In the genomic region with DNA sequence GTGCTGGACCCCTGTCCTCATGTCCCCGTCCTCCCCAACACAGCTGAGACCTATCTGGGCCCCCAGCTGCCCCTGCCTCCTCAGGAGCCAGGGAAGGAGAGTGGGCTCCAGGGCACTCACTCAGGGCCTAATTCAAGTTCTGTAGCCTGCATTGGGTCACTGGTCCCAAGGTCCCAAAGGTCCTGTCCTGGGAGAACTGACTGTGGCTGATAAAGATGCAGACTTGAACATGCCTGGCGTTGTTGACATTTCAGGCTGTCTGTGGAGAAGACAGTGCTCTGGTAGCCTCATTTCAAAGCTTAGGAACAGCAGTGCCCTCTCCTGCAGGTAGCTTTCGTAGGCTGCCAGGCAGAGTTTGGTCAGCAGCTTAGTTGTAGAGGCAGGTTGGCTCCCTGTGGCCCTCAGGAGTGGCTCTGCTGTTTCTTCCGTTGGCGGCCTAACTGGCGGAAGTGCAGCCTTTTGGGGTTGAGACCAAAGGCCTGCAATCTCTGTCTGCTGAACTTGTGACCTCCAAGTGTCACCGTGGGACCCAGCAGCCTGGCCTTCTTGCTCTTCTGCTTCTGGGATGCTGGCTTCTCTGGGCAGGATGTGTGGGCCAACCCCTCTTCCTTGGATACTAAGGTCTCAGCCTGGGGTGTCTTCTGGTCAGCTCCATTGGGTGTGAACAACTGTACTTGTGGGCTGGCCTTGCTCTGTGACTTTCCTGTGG, we compare ENCODE assay signal across 20 mouse cellular contexts. TPM values are rescaled to one million over a fixed set of nuclear protein-coding genes. Genes with fewer than 3 reads are reported as not detected.
DNase-seq lines count a peak whose midpoint lies in the region; ATAC-seq and TF ChIP-seq lines count a peak whose summit lies in the region.
"Had no signal": no experiment of that assay in that cellular context is flagged by ENCODE, and none has a peak within 500 bp of the region (broad histone marks: within the 10 kb centered on the region; RNA-seq: fewer than 3 reads in every experiment).

No protein-coding gene starts in this region.

- no peak overlapping the region for H3K4me3 ChIP-seq in heart, embryonic 15.5 days
- peak overlapping the region; percentile 15 for H3K4me3 ChIP-seq in megakaryocyte, embryonic 14.5 days (replicated peaks)
- no peak overlapping the region for H3K4me3 ChIP-seq in liver, postnatal 0 days (ENCODE audit: low read depth, low read length)
- H3K4me3 ChIP-seq in forebrain, embryonic 15.5 days = no peak overlapping the region
- H3K4me3 ChIP-seq: embryonic facial prominence, embryonic 12.5 days; erythroblast, embryonic 14.5 days; limb, embryonic 15.5 days; midbrain, embryonic 12.5 days; neural tube, embryonic 12.5 days had no signal

- no peaks in the 10 kb centered on the region for H3K27me3 ChIP-seq in heart, embryonic 15.5 days
- H3K27me3 ChIP-seq in megakaryocyte, embryonic 14.5 days (replicated peaks) = no peaks in the 10 kb centered on the region
- H3K27me3 ChIP-seq in liver, postnatal 0 days (ENCODE audit: insufficient read depth, low read length) = no peaks in the 10 kb centered on the region
- no peaks in the 10 kb centered on the region for H3K27me3 ChIP-seq in forebrain, embryonic 15.5 days
- H3K27me3 ChIP-seq: embryonic facial prominence, embryonic 12.5 days; limb, embryonic 15.5 days; midbrain, embryonic 12.5 days; neural tube, embryonic 12.5 days; Patski had no signal

- no peak for DNase-seq in heart, postnatal 14 days
- DNase-seq in liver, postnatal 0 days = no peak
- no peak for DNase-seq in spleen, postnatal 36 days (ENCODE audit: low spot score in 2 of 2)
- DNase-seq: adrenal gland, postnatal 14 days; cerebellum, adult 9-11 months; kidney, adult 8-10 months; right cerebral cortex, adult 18-20 months; thymus, postnatal 25 days had no signal

- TF ChIP-seq CTCF in liver, postnatal 0 days (IDR thresholded peaks at IDR 0.05; ENCODE audit: low read depth) = no peak

- H3K4me2 ChIP-seq in heart, embryonic 15.5 days = no peak overlapping the region
- no peak overlapping the region for H3K4me2 ChIP-seq in liver, postnatal 0 days (ENCODE audit: low read depth, low read length)
- H3K4me2 ChIP-seq in forebrain, embryonic 15.5 days (replicated peaks) = no peak overlapping the region
- H3K4me2 ChIP-seq: embryonic facial prominence, embryonic 12.5 days; limb, embryonic 15.5 days; midbrain, embryonic 12.5 days; neural tube, embryonic 12.5 days had no signal

- peaks cover 93% of the 10 kb centered on the region for H3K36me3 ChIP-seq in heart, embryonic 15.5 days
- H3K36me3 ChIP-seq in megakaryocyte, embryonic 14.5 days (replicated peaks; ENCODE audit: low read length) = peaks cover 98% of the 10 kb centered on the region
- H3K36me3 ChIP-seq in liver, postnatal 0 days (replicated peaks; ENCODE audit: insufficient read depth, low read length) = peaks cover 96% of the 10 kb centered on the region
- H3K36me3 ChIP-seq in forebrain, embryonic 15.5 days = peaks cover 88% of the 10 kb centered on the region

- no peak overlapping the region for H3K9ac ChIP-seq in heart, embryonic 15.5 days
- no peak overlapping the region for H3K9ac ChIP-seq in liver, postnatal 0 days (replicated peaks)
- no peak overlapping the region for H3K9ac ChIP-seq in forebrain, embryonic 15.5 days (replicated peaks)
- H3K9ac ChIP-seq: embryonic facial prominence, embryonic 12.5 days; limb, embryonic 15.5 days; midbrain, embryonic 12.5 days; neural tube, embryonic 12.5 days had no signal

- intact Hi-C loops in heart, postnatal 14 days (cut with DNase I) = no loop called here

- H3K9me3 ChIP-seq in heart, embryonic 15.5 days (replicated peaks) = no peaks in the 10 kb centered on the region
- H3K9me3 ChIP-seq in megakaryocyte, embryonic 14.5 days = no peaks in the 10 kb centered on the region
- H3K9me3 ChIP-seq in liver, postnatal 0 days (ENCODE audit: low read length) = no peaks in the 10 kb centered on the region
- no peaks in the 10 kb centered on the region for H3K9me3 ChIP-seq in forebrain, embryonic 15.5 days
- H3K9me3 ChIP-seq: embryonic facial prominence, embryonic 12.5 days; limb, embryonic 15.5 days; midbrain, embryonic 12.5 days; neural tube, embryonic 12.5 days had no signal

- peaks cover 19% of the 10 kb centered on the region for H3K4me1 ChIP-seq in heart, embryonic 15.5 days (replicated peaks)
- peaks cover 91% of the 10 kb centered on the region for H3K4me1 ChIP-seq in megakaryocyte, embryonic 14.5 days
- H3K4me1 ChIP-seq in liver, postnatal 0 days (ENCODE audit: insufficient read depth) = peaks cover 4% of the 10 kb centered on the region; the same call in 1 of the 2 replicates
- H3K4me1 ChIP-seq in forebrain, embryonic 15.5 days = no peaks in the 10 kb centered on the region
- H3K4me1 ChIP-seq: embryonic facial prominence, embryonic 12.5 days; limb, embryonic 15.5 days; midbrain, embryonic 12.5 days; neural tube, embryonic 12.5 days had no signal

- peak overlapping the region; percentile 38; the same call in 1 of the 2 replicates for H3K27ac ChIP-seq in heart, embryonic 15.5 days
- H3K27ac ChIP-seq in liver, postnatal 0 days (ENCODE audit: low read depth) = peak overlapping the region; percentile 44; the same call in 1 of the 2 replicates
- H3K27ac ChIP-seq in forebrain, embryonic 15.5 days (replicated peaks) = no peak overlapping the region
- H3K27ac ChIP-seq: embryonic facial prominence, embryonic 12.5 days; limb, embryonic 15.5 days; macrophage; midbrain, embryonic 12.5 days; neural tube, embryonic 12.5 days had no signal

- no peak for TF ChIP-seq EP300 in liver, postnatal 0 days (IDR thresholded peaks at IDR 0.05; ENCODE audit: low read depth)

- WGBS in heart, embryonic 15.5 days = 59% methylated on average over 7 of the region's 7 CpGs
- 78% methylated on average over 7 of the region's 7 CpGs for WGBS in liver, postnatal 0 days (ENCODE audit: insufficient replicate concordance)
- 85% methylated on average over 7 of the region's 7 CpGs for WGBS in forebrain, embryonic 15.5 days

- no peak for ATAC-seq in heart, embryonic 15.5 days (replicated peaks; ENCODE audit: insufficient number of reproducible peaks, insufficient read depth, low FRiP score, low read depth)
- ATAC-seq in megakaryocyte, adult 5-6 weeks (ENCODE audit: poor library complexity, severe bottlenecking) = no peak
- no peak for ATAC-seq in liver, postnatal 0 days
- no peak for ATAC-seq in forebrain, embryonic 15.5 days (replicated peaks)
- ATAC-seq: forebrain, embryonic 16.5 days; Patski had no signal

RNA-seq across cellular contexts. Expression of gene Atg4d, which starts 8.6 kb away (rescaled TPM):
- 48.5 and 50.9 TPM in 2 replicates for polyA plus RNA-seq in heart, embryonic 15.5 days (2015; fragmentation: Nextera tagmentation; extraction: Ambion mirVana)
- 10 to 100 TPM; 73.3 to 85.0 TPM for total RNA-seq in heart, postnatal 14 days (2021)
- polyA plus RNA-seq in megakaryocyte, embryonic 14.5 days (2012; ENCODE audit: insufficient read depth, low replicate concordance) = 53.1 and 67.2 TPM in 2 replicates
- total RNA-seq in megakaryocyte, adult 5-6 weeks (2015) = 14.6 and 15.0 TPM in 2 replicates
- 13.5 and 19.3 TPM in 2 replicates for total RNA-seq in megakaryocyte, adult 5-6 weeks (2017)
- polyA plus RNA-seq in liver, postnatal 0 days (2015; fragmentation: Nextera tagmentation; extraction: Ambion mirVana) = 49.3 and 51.2 TPM in 2 replicates
- 53.1 and 55.0 TPM in 2 replicates for polyA plus RNA-seq in forebrain, embryonic 15.5 days (2015; fragmentation: Nextera tagmentation; extraction: Ambion mirVana)

RNA-seq across cellular contexts. Expression of gene Kri1, which starts 14.1 kb away (rescaled TPM):
- polyA plus RNA-seq in heart, embryonic 15.5 days (2015; fragmentation: Nextera tagmentation; extraction: Ambion mirVana) = 10.4 and 12.5 TPM in 2 replicates
- total RNA-seq in heart, postnatal 14 days (2021) = 10 to 100 TPM; 17.0 to 22.6 TPM
- 32.6 and 47.4 TPM in 2 replicates for polyA plus RNA-seq in megakaryocyte, embryonic 14.5 days (2012; ENCODE audit: insufficient read depth, low replicate concordance)
- 28.0 and 28.4 TPM in 2 replicates for total RNA-seq in megakaryocyte, adult 5-6 weeks (2015)
- total RNA-seq in megakaryocyte, adult 5-6 weeks (2017) = 53.6 and 76.9 TPM in 2 replicates
- 4.7 and 5.3 TPM in 2 replicates for polyA plus RNA-seq in liver, postnatal 0 days (2015; fragmentation: Nextera tagmentation; extraction: Ambion mirVana)
- 18.0 and 18.1 TPM in 2 replicates for polyA plus RNA-seq in forebrain, embryonic 15.5 days (2015; fragmentation: Nextera tagmentation; extraction: Ambion mirVana)

RNA-seq across cellular contexts. Expression of gene Cdkn2d, which starts 17.5 kb away (rescaled TPM):
- polyA plus RNA-seq in heart, embryonic 15.5 days (2015; fragmentation: Nextera tagmentation; extraction: Ambion mirVana) = 88.6 and 96.4 TPM in 2 replicates
- 10 to 100 TPM; 17.9 to 21.1 TPM for total RNA-seq in heart, postnatal 14 days (2021)
- polyA plus RNA-seq in megakaryocyte, embryonic 14.5 days (2012; ENCODE audit: insufficient read depth, low replicate concordance) = 94.7 and 248 TPM in 2 replicates
- total RNA-seq in megakaryocyte, adult 5-6 weeks (2015) = 132 and 138 TPM in 2 replicates
- 65.6 and 75.3 TPM in 2 replicates for total RNA-seq in megakaryocyte, adult 5-6 weeks (2017)
- polyA plus RNA-seq in liver, postnatal 0 days (2015; fragmentation: Nextera tagmentation; extraction: Ambion mirVana) = 74.3 and 76.6 TPM in 2 replicates
- polyA plus RNA-seq in forebrain, embryonic 15.5 days (2015; fragmentation: Nextera tagmentation; extraction: Ambion mirVana) = 91.3 and 97.9 TPM in 2 replicates

RNA-seq across cellular contexts. Expression of gene S1pr5, which starts 25.4 kb away (rescaled TPM):
- polyA plus RNA-seq in heart, embryonic 15.5 days (2015; fragmentation: Nextera tagmentation; extraction: Ambion mirVana) = 0.05 and 0.11 TPM in 2 replicates
- total RNA-seq in heart, postnatal 14 days (2021) = under 1 TPM; 0.27 to 0.45 TPM
- not detected in 2 replicates for polyA plus RNA-seq in megakaryocyte, embryonic 14.5 days (2012; ENCODE audit: insufficient read depth, low replicate concordance)
- 3.6 and 4.0 TPM in 2 replicates for total RNA-seq in megakaryocyte, adult 5-6 weeks (2015)
- 7.9 and 9.0 TPM in 2 replicates for total RNA-seq in megakaryocyte, adult 5-6 weeks (2017)
- polyA plus RNA-seq in liver, postnatal 0 days (2015; fragmentation: Nextera tagmentation; extraction: Ambion mirVana) = 0.08 and 0.17 TPM in 2 replicates
- 1.6 TPM in 2 replicates for polyA plus RNA-seq in forebrain, embryonic 15.5 days (2015; fragmentation: Nextera tagmentation; extraction: Ambion mirVana)
- polyA plus RNA-seq: erythroblast, embryonic 14.5 days; macrophage; Patski had no signal

RNA-seq across cellular contexts. Expression of gene Keap1, which starts 34.5 kb away (rescaled TPM):
- 43.4 and 56.9 TPM in 2 replicates for polyA plus RNA-seq in heart, embryonic 15.5 days (2015; fragmentation: Nextera tagmentation; extraction: Ambion mirVana)
- 10 to 100 TPM; 38.6 to 40.8 TPM for total RNA-seq in heart, postnatal 14 days (2021)
- 47.4 and 49.4 TPM in 2 replicates for polyA plus RNA-seq in megakaryocyte, embryonic 14.5 days (2012; ENCODE audit: insufficient read depth, low replicate concordance)
- total RNA-seq in megakaryocyte, adult 5-6 weeks (2015) = 17.7 and 18.8 TPM in 2 replicates
- 34.0 and 36.9 TPM in 2 replicates for total RNA-seq in megakaryocyte, adult 5-6 weeks (2017)
- 22.9 and 26.5 TPM in 2 replicates for polyA plus RNA-seq in liver, postnatal 0 days (2015; fragmentation: Nextera tagmentation; extraction: Ambion mirVana)
- 71.6 and 72.5 TPM in 2 replicates for polyA plus RNA-seq in forebrain, embryonic 15.5 days (2015; fragmentation: Nextera tagmentation; extraction: Ambion mirVana)
